Mouse (Mus musculus): ENCODE results near the gene Zkscan7. TPM values are rescaled to one million over a fixed set of nuclear protein-coding genes. Genes with fewer than 3 reads are reported as not detected.
"Not testable (repeated sequence)": the region's sequence is repeated elsewhere in the genome, so short reads cannot be mapped to it uniquely, and the experiment has no call there.

The Zkscan7 gene
- polyA plus RNA-seq (2015; fragmentation: Nextera tagmentation; extraction: Ambion mirVana), result 2.8 and 3.2 TPM in 2 replicates

DNA sequence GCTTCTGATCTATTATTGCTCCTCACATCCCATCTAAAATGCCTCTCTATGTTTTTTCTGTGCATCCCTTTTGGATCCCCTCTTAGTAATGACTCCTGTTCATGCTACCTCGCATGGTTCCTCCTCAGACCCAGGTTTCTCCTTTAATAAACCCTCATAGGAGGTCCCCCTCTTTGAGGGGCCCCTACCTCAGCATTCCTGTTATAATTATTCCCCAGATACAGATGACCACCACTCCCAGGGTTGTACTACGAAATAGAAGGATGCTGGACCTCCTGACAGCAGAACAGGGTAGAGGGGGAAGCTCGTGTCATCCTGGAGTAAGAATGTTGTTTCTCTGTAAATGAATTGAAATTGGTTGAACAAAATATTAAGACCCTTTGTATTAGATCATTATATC lies at the start of gene Zkscan7:
Gene Zkscan7, plus strand, starts transcription at position 301 of the 400 bp plus-strand sequence.
- Histone ChIP-seq H3K9me3 (replicated peaks; ENCODE audit: control insufficient read depth, low read length) (peaks cover 10% of the 10 kb centered on the region), H3K4me3 (ENCODE audit: low read length) (peak within 1 kb of the TSS; percentile 83), H3K36me3 (ENCODE audit: control insufficient read depth, insufficient read depth) (no peaks in the 10 kb centered on the region), H3K27ac (ENCODE audit: low read length) (no peak within 1 kb of the TSS), H3K4me1 (ENCODE audit: control insufficient read depth, insufficient read depth, low read length) (peaks cover 5% of the 10 kb centered on the region; the same call in 1 of the 2 replicates), H3K27me3 (ENCODE audit: control insufficient read depth, insufficient read depth, low read length) (no peaks in the 10 kb centered on the region; the same call in 1 of the 2 replicates), H3K4me2 (ENCODE audit: low read depth, low read length) (peak within 1 kb of the TSS; percentile 84), H3K9ac (ENCODE audit: low read length) (peak within 1 kb of the TSS; percentile 87; the same call in 1 of the 2 replicates)
- no peak for ATAC-seq (replicated peaks; ENCODE audit: extremely low read depth, insufficient read depth, low FRiP score)
- whole genome bisulfite sequencing, result 75% methylated on average over 3 of the region's 3 CpGs

DNA sequence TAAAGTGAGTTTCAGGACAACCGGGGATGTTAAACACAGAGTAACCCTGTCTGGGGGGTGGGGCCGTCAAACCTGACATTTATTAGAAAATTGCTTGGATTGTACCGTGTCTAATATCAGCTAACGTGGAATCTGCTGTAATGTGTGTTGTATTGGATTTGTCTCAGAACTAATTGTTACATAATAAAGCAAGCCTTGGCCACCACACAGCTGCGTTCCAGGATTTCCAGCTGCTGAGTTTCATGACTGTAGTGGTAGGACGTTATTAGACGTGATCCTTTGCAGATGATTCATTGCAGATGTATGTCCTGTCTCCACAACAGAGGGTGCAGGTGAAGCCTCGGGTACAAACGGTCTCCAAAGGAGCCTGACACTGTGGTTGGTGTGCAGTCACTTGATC lies 49.4 kb upstream of the Zkscan7 start:
- WGBS, result 79% methylated on average over 9 of the region's 9 CpGs

DNA sequence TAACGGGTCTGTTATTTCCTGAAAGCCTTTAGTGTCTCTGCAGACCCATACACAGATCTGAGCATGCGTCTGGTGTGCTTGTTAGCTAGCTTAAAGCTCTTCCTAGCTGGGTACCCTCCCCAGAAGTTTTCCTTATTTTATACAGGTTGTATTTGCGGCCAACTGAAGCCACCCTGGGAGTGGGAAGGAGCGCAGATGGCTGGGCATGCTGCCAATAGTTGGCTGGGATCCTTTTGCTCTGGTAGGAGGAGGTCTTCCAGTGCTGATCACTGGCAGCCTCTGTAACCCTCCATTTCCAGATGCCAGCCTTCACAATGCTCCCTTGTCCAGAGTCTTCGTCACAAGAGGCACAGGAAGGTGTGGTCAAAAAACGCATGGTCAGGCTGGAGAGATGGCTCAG lies 48.7 kb upstream of the Zkscan7 start:
- Histone ChIP-seq H3K4me3 (ENCODE audit: low read length) (no peak overlapping the region), H3K27me3 (ENCODE audit: control insufficient read depth, insufficient read depth, low read length) (no peaks in the 10 kb centered on the region), H3K27ac (ENCODE audit: low read length) (peak overlapping the region; percentile 46), H3K4me2 (ENCODE audit: low read depth, low read length) (no peak overlapping the region), H3K4me1 (ENCODE audit: control insufficient read depth, insufficient read depth, low read length) (peaks cover 18% of the 10 kb centered on the region), H3K9me3 (replicated peaks; ENCODE audit: control insufficient read depth, low read length) (no peaks in the 10 kb centered on the region), H3K36me3 (ENCODE audit: control insufficient read depth, insufficient read depth) (peaks cover 3% of the 10 kb centered on the region; the same call in 1 of the 2 replicates), H3K9ac (ENCODE audit: low read length) (0 out of 2 replicates have a peak overlapping the region, but pooled peaks have one; percentile 22)
- 35% methylated on average over 6 of the region's 6 CpGs for WGBS
- peak; percentile 82 for ATAC-seq (replicated peaks; ENCODE audit: extremely low read depth, insufficient read depth, low FRiP score)

More for the DNA sequence above, 49.4 kb upstream of the Zkscan7 start:
- Histone ChIP-seq H3K4me2 (ENCODE audit: low read depth, low read length) (no peak overlapping the region), H3K36me3 (ENCODE audit: control insufficient read depth, insufficient read depth) (peaks cover 3% of the 10 kb centered on the region; the same call in 1 of the 2 replicates), H3K27ac (ENCODE audit: low read length) (no peak overlapping the region), H3K4me3 (ENCODE audit: low read length) (no peak overlapping the region), H3K9me3 (replicated peaks; ENCODE audit: control insufficient read depth, low read length) (no peaks in the 10 kb centered on the region), H3K9ac (ENCODE audit: low read length) (no peak overlapping the region), H3K27me3 (ENCODE audit: control insufficient read depth, insufficient read depth, low read length) (no peaks in the 10 kb centered on the region), H3K4me1 (ENCODE audit: control insufficient read depth, insufficient read depth, low read length) (peaks cover 21% of the 10 kb centered on the region)
- ATAC-seq (replicated peaks; ENCODE audit: extremely low read depth, insufficient read depth, low FRiP score), result no peak

DNA sequence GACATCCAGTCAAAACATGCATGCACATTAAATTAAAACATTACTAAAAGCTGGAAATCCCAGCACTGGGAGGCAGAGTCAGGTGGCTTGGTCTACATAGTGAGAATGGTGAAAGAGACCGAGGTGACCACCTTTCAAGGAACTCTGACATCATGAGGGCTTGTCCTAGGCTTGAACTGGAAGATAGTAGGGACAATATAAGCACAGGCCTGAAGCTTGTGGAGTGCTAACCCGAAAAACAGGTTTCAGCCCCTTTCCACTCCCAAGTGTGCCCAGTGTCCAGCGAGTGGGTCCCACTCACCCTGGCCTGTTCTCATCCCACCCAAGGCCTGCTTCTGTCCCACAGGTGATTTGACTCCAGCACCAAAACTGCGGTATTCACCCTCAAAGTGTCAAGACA lies 48.3 kb upstream of the Zkscan7 start:
- Histone ChIP-seq H3K27ac (ENCODE audit: low read length) (peak overlapping the region; percentile 46), H3K9me3 (replicated peaks; ENCODE audit: control insufficient read depth, low read length) (no peaks in the 10 kb centered on the region), H3K9ac (ENCODE audit: low read length) (0 out of 2 replicates have a peak overlapping the region, but pooled peaks have one; percentile 22), H3K4me2 (ENCODE audit: low read depth, low read length) (no peak overlapping the region), H3K4me3 (ENCODE audit: low read length) (no peak overlapping the region), H3K36me3 (ENCODE audit: control insufficient read depth, insufficient read depth) (peaks cover 3% of the 10 kb centered on the region; the same call in 1 of the 2 replicates), H3K27me3 (ENCODE audit: control insufficient read depth, insufficient read depth, low read length) (no peaks in the 10 kb centered on the region), H3K4me1 (ENCODE audit: control insufficient read depth, insufficient read depth, low read length) (peaks cover 18% of the 10 kb centered on the region)
- WGBS, result 84% methylated on average over 4 of the region's 4 CpGs
- no peak; the same call in 1 of the 2 replicates for ATAC-seq (replicated peaks; ENCODE audit: extremely low read depth, insufficient read depth, low FRiP score)

DNA sequence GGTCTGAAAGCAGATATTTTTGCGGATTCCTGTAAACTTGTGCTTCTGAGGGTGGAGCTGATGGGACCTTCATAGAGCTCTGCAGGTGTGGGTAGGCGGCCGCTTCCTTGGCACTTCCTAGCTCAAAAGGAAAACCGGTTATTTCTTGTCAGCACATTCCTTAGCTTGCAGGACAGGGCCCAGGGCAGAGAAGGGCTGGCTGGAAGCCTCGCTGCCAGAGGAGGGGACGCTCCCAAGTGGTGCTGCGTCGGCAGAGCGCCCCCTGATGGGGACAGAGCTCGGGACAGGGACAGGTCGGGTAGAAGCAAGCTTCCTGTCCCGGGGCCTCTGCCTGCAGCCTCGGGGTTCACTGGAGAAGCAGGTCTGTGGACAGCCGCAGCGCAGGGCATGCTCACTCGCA lies 47.8 kb upstream of the Zkscan7 start:
- H3K4me3 ChIP-seq (ENCODE audit: low read length), result no peak overlapping the region
- peaks cover 3% of the 10 kb centered on the region; the same call in 1 of the 2 replicates for H3K36me3 ChIP-seq (ENCODE audit: control insufficient read depth, insufficient read depth)
- peak; percentile 67 for ATAC-seq (replicated peaks; ENCODE audit: extremely low read depth, insufficient read depth, low FRiP score)
- H3K4me1 ChIP-seq (ENCODE audit: control insufficient read depth, insufficient read depth, low read length), result peaks cover 18% of the 10 kb centered on the region
- no peak overlapping the region for H3K9ac ChIP-seq (ENCODE audit: low read length)
- no peaks in the 10 kb centered on the region for H3K9me3 ChIP-seq (replicated peaks; ENCODE audit: control insufficient read depth, low read length)
- H3K27ac ChIP-seq (ENCODE audit: low read length), result no peak overlapping the region
- H3K4me2 ChIP-seq (ENCODE audit: low read depth, low read length), result peak overlapping the region; percentile 38
- no peaks in the 10 kb centered on the region for H3K27me3 ChIP-seq (ENCODE audit: control insufficient read depth, insufficient read depth, low read length)
- 20% methylated on average over 16 of the region's 16 CpGs for WGBS

DNA sequence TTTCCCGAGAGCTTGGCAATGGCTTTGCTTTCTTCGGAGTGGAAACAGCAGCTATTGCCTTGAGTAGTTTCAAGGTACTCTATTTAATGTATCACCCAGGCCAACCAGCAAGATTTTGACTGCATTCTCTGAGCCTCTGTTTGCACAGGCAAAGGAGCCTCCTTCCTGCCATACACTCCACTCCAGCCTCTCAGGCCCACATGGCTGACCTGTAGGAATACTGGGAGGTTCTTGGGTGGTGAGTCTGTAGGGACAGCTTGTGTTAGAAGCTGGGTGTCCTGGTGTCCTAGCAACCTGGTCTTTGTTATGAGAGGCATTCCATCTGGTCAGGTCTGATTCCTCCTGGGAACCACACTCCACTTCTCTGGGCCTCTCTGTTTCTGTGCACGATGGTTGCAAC lies 41.7 kb upstream of the Zkscan7 start, which contains the start of gene Gm35549:
Gene Gm35549, minus strand, starts transcription at position 276 of the 400 bp plus-strand sequence.
- H3K4me3 ChIP-seq (ENCODE audit: low read length), result no peak within 1 kb of the TSS
- H3K27ac ChIP-seq (ENCODE audit: low read length), result no peak within 1 kb of the TSS
- WGBS, result 75% methylated on average over 3 of the region's 3 CpGs
- H3K36me3 ChIP-seq (ENCODE audit: control insufficient read depth, insufficient read depth), result peaks cover 5% of the 10 kb centered on the region
- no peak for ATAC-seq (replicated peaks; ENCODE audit: extremely low read depth, insufficient read depth, low FRiP score)
- H3K4me1 ChIP-seq (ENCODE audit: control insufficient read depth, insufficient read depth, low read length), result no peaks in the 10 kb centered on the region
- no peak within 1 kb of the TSS for H3K9ac ChIP-seq (ENCODE audit: low read length)
- peaks cover 4% of the 10 kb centered on the region for H3K9me3 ChIP-seq (replicated peaks; ENCODE audit: control insufficient read depth, low read length)
- H3K4me2 ChIP-seq (ENCODE audit: low read depth, low read length), result no peak within 1 kb of the TSS
- no peaks in the 10 kb centered on the region for H3K27me3 ChIP-seq (ENCODE audit: control insufficient read depth, insufficient read depth, low read length)

DNA sequence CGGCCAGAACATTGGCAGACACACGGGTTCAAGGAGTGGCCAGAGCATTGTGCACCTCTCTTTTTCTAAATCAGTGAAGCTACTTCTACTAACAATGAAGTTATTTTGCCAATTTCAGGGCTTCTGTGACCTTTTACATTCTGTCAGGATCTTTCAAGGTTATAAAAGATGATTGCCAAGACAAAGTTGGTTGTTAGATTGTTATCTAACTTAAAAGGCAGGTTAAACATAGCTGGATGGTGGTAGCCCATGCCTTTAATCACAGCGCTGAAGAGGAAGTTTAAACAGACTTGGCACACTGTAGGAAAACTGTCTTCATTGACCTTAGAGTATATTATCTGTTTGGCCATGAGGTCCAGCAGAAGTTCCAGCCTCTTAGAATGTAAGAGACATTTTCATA lies 39.9 kb upstream of the Zkscan7 start:
- H3K27me3 ChIP-seq (ENCODE audit: control insufficient read depth, insufficient read depth, low read length), result no peaks in the 10 kb centered on the region
- peaks cover 21% of the 10 kb centered on the region for H3K36me3 ChIP-seq (ENCODE audit: control insufficient read depth, insufficient read depth)
- 77% methylated on average over 3 of the region's 3 CpGs for WGBS
- ATAC-seq (replicated peaks; ENCODE audit: extremely low read depth, insufficient read depth, low FRiP score), result no peak
- H3K4me3 ChIP-seq (ENCODE audit: low read length), result no peak overlapping the region
- no peaks in the 10 kb centered on the region for H3K4me1 ChIP-seq (ENCODE audit: control insufficient read depth, insufficient read depth, low read length)
- H3K9ac ChIP-seq (ENCODE audit: low read length), result no peak overlapping the region
- no peak overlapping the region for H3K27ac ChIP-seq (ENCODE audit: low read length)
- peaks cover 7% of the 10 kb centered on the region for H3K9me3 ChIP-seq (replicated peaks; ENCODE audit: control insufficient read depth, low read length)
- no peak overlapping the region for H3K4me2 ChIP-seq (ENCODE audit: low read depth, low read length)

DNA sequence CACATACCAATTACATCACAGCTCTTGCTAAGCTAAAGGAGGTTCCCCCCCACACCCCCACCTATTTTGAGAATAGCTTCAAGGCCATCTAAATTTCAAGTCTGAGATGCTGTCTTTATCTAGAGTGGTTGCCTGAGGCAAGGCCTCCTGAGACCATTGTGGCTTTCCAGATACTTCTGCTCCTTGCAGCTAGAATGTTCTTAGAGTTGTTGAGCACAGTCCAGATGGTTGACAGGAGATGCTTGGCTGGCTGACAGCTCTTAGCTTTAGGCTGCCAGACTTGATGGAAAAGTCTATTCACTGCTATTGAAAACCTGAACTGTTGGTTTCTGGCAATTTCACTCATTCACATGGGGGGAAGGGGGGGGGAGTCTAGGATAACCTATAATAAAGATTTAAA lies 39.3 kb upstream of the Zkscan7 start:
- Histone ChIP-seq H3K27me3 (ENCODE audit: control insufficient read depth, insufficient read depth, low read length) (no peaks in the 10 kb centered on the region), H3K27ac (ENCODE audit: low read length) (no peak overlapping the region), H3K36me3 (ENCODE audit: control insufficient read depth, insufficient read depth) (peaks cover 25% of the 10 kb centered on the region), H3K4me3 (ENCODE audit: low read length) (no peak overlapping the region), H3K4me1 (ENCODE audit: control insufficient read depth, insufficient read depth, low read length) (no peaks in the 10 kb centered on the region), H3K9me3 (replicated peaks; ENCODE audit: control insufficient read depth, low read length) (peaks cover 7% of the 10 kb centered on the region), H3K9ac (ENCODE audit: low read length) (no peak overlapping the region), H3K4me2 (ENCODE audit: low read depth, low read length) (no peak overlapping the region)
- ATAC-seq (replicated peaks; ENCODE audit: extremely low read depth, insufficient read depth, low FRiP score), result no peak

DNA sequence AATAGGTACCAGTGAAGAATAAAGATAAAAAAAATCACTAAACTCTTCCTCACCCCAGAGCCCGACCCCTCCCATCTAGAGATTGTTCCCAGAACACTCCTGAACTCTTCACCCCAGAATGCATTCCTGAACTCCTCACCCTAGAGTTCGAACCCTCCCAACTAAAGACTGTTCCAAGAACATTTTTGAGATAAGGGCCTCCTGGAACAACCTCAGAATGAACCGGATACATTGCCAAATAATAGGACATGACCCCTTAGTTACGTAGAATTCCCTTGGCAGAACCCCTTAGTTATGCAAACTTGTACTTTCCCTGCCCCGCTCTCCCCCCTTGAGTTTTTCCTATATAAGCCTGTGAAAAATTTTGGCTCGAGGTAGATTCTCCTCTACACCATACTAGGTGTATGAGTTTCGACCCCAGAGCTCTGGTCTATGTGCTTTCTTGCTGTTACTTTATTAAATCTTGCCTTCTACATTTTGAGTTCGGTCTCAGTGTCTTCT lies 37.6 kb upstream of the Zkscan7 start:
- not testable (repeated sequence) for ATAC-seq (replicated peaks; ENCODE audit: extremely low read depth, insufficient read depth, low FRiP score)
- WGBS, result 59% methylated on average over 7 of the region's 8 CpGs

More for the DNA sequence above, 37.6 kb upstream of the Zkscan7 start:
- not testable (repeated sequence) for H3K9me3 ChIP-seq (replicated peaks; ENCODE audit: control insufficient read depth, low read length); H3K27ac ChIP-seq (ENCODE audit: low read length); H3K4me3 ChIP-seq (ENCODE audit: low read length); H3K4me1 ChIP-seq (ENCODE audit: control insufficient read depth, insufficient read depth, low read length); H3K4me2 ChIP-seq (ENCODE audit: low read depth, low read length); H3K27me3 ChIP-seq (ENCODE audit: control insufficient read depth, insufficient read depth, low read length); H3K9ac ChIP-seq (ENCODE audit: low read length)
- H3K36me3 ChIP-seq (ENCODE audit: control insufficient read depth, insufficient read depth), result peaks cover 42% of the 10 kb centered on the region
